Mouse (Mus musculus) heart, postnatal 0 days (tissue): ENCODE measurements around the gene Unc80. TPM values are rescaled to one million over a fixed set of nuclear protein-coding genes. Genes with fewer than 3 reads are reported as not detected.
"Not testable (repeated sequence)": the region's sequence is repeated elsewhere in the genome, so short reads cannot be mapped to it uniquely, and the experiment has no call there.

Source experiments
- ATAC-seq: fragments of 200-750 bp; cut with Nextera tagmentation; 2 replicates; pipeline ENCODE4 v1.8.0; 2017; ENCODE audit warnings: low read depth, moderate number of reproducible peaks, moderate library complexity; ENCODE audit not compliant: insufficient read depth
- DNase-seq: peaks from one replicate; pipeline ENCODE4 v3.0.0-alpha.2; 2016; ENCODE audit warnings: low spot score
- H3K27ac ChIP-seq: fragments of 300-500 bp; sonication (generic); 2 replicates; pipeline ENCODE4 v1.5.1; 2014; ENCODE audit warnings: low read depth, mild to moderate bottlenecking
- H3K27me3 ChIP-seq: fragments of 300-500 bp; sonication (generic); 2 replicates; pipeline ENCODE4 v1.6.1; 2014; ENCODE audit warnings: low read length, mixed read lengths; ENCODE audit not compliant: control insufficient read depth, insufficient read depth
- H3K36me3 ChIP-seq: fragments of 300-500 bp; sonication (generic); replicated peaks from 2 replicates; pipeline ENCODE4 v1.6.1; 2014; ENCODE audit warnings: low read length, mixed read lengths; ENCODE audit not compliant: control insufficient read depth, insufficient read depth
- H3K4me1 ChIP-seq: fragments of 300-500 bp; sonication (generic); 2 replicates; pipeline ENCODE4 v1.6.1; 2014; ENCODE audit warnings: antibody characterized with exemption; ENCODE audit not compliant: control insufficient read depth, insufficient read depth
- H3K4me2 ChIP-seq: fragments of 300-500 bp; sonication (generic); 2 replicates; pipeline ENCODE4 v1.6.1; 2014; ENCODE audit warnings: low read depth, mild to moderate bottlenecking, low read length, moderate library complexity
- H3K4me3 ChIP-seq: fragments of 300-500 bp; sonication (generic); 2 replicates; pipeline ENCODE4 v1.5.1; 2014; ENCODE audit warnings: low read depth, low read length
- H3K9ac ChIP-seq: fragments of 300-500 bp; sonication (generic); replicated peaks from 2 replicates; pipeline ENCODE4 v1.6.1; 2014; ENCODE audit warnings: low read depth, low read length, mixed read lengths
- H3K9me3 ChIP-seq: fragments of 300-500 bp; sonication (generic); replicated peaks from 2 replicates; pipeline ENCODE4 v1.6.1; 2016; ENCODE audit warnings: low read length; ENCODE audit not compliant: control insufficient read depth
- CTCF ChIP-seq: IDR thresholded peaks from 2 replicates; pipeline ENCODE4 v1.5.1; 2016; ENCODE audit warnings: antibody characterized with exemption, control low read depth, low read depth
- EP300 ChIP-seq: IDR thresholded peaks from 2 replicates; pipeline ENCODE4 v1.6.1; 2016; ENCODE audit warnings: antibody characterized with exemption, low read depth
- WGBS: fragments of 180-500 bp; shearing (Covaris S2); extraction: QIAGEN DNeasy Blood & Tissue Kit; methylation state at CpG from one replicate; pipeline ENCODE4 v1.1.7; 2014; 5-methylcytosine and 5-hydroxymethylcytosine counted together
- polyA plus RNA-seq: library from polyadenylated mRNA; unstranded; fragments of >200 nt; fragmentation: Nextera tagmentation; extraction: Ambion mirVana; gene quantifications from 2 replicates; pipeline ENCODE4 v1.2.1, GENCODE M21; 2015
- total RNA-seq: library from RNA; depleted of rRNA; stranded (reverse); fragments of >200 nt; gene quantifications from 2 replicates; pipeline ENCODE4 v1.2.3, GENCODE M21; 2014; ENCODE audit warnings: low replicate concordance

The Unc80 gene
- total and polyA plus RNA-seq, 2 experiments from 2014 or later: 0.04 TPM

DNA sequence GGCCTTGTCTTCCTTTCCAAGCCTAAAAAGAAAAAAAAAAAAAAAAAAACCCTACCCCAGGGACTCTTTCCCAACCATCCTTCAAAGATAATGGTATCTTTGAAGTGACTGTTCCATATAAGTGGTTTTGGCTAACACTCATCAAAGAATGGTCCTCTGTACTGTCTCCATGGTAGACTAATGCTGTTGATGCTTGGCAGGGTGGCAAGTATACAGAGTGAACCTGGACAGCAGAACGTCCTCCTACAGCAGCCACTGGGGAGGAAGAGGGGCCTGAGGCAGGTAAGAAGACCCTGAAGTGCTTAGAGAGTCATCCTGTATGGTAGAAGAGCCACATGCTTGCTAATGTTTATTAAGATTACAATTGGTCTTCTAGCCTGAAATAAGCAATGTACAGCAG is 224.1 kb downstream of the Unc80 start:
- DNase-seq: no peak
- Histone ChIP-seq H3K9me3 (no peaks in the 10 kb centered on the region), H3K27ac (no peak overlapping the region), H3K4me3 (no peak overlapping the region), H3K9ac (no peak overlapping the region), H3K36me3 (no peaks in the 10 kb centered on the region), H3K4me2 (no peak overlapping the region), H3K27me3 (no peaks in the 10 kb centered on the region), H3K4me1 (no peaks in the 10 kb centered on the region)
- WGBS: 36% methylated on average over 1 of the region's 1 CpGs
- TF ChIP-seq EP300 (no peak), CTCF (no peak)
- no peak for ATAC-seq

DNA sequence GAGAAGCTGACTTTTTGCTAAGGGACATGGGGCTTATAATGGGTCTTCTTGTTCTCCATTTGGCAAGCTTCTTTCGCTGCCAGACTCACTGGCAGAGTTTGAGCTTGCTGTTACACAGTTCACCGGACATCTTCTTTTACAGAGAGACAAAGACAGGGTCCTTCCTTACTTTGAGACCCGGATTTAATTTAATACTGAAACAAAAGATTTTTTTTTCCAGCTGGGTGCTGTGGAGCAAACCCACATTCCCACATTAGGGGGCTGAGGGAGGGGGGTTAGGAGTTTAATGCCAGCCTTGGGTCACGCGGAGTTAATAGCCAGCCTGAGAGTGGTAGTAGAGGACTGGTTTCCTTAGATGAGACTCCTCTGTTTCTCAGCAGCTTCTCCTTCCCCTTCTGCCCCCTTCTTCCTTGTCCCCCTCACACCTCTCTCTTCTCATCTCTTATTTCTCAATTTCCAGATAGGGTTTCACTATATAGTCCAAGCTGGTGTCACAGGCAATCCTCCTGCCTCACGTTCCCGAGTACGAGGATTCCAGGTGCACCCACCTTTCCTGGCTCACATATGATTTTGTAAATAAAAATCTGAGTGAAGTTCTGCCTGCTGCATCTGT is 224.7 kb downstream of the Unc80 start:
- Histone ChIP-seq H3K27me3 (no peaks in the 10 kb centered on the region), H3K4me1 (no peaks in the 10 kb centered on the region), H3K4me2 (no peak overlapping the region), H3K9me3 (no peaks in the 10 kb centered on the region), H3K4me3 (no peak overlapping the region), H3K27ac (no peak overlapping the region), H3K36me3 (no peaks in the 10 kb centered on the region), H3K9ac (no peak overlapping the region)
- DNase-seq (no peak), ATAC-seq (no peak)
- WGBS: 79% methylated on average over 8 of the region's 8 CpGs
- no peak for TF ChIP-seq CTCF
- no peak for TF ChIP-seq EP300

DNA sequence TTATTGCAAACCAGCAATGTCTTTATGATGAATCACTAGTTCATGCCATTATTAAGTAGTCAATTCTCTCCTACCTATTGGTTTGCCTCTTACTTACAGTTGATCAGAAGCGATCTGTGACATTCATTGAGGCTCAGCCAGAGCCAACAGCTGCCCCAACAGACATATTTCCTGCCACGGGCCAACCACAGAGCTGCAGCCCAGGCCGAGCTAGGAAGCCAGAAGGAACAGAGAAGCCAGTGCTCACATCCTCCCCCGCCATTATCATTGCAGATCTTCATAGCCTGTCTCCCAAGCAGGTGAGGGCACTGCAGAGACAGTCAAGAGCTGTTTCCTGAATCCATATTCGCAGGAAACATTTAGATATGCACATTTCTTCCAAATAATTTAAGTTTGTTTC is 226.1 kb downstream of the Unc80 start:
- TF ChIP-seq EP300 (no peak), CTCF (no peak)
- Histone ChIP-seq H3K4me3 (no peak overlapping the region), H3K9me3 (no peaks in the 10 kb centered on the region), H3K36me3 (no peaks in the 10 kb centered on the region), H3K27ac (no peak overlapping the region), H3K9ac (no peak overlapping the region), H3K27me3 (no peaks in the 10 kb centered on the region), H3K4me2 (no peak overlapping the region), H3K4me1 (no peaks in the 10 kb centered on the region)
- ATAC-seq (no peak), DNase-seq (no peak)
- 57% methylated on average over 5 of the region's 5 CpGs for WGBS

DNA sequence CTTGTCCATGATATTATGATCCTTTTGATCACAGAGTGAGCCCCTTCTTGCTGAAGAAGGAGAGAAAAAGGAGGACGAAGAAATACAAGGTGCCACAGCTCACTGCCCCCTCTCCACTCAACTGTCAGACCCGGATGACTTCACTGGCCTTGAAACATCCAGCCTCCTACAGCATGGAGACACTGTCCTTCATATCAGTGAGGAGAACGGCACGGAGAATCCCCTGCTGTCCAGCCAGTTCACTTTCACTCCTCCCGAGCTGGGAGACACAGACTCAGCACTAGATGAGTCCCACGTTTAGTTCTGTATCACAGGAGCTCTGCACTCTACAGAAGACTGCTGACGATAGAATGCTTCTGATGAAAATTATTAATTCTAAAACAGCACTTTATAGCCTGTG is 227.1 kb downstream of the Unc80 start:
- ATAC-seq (no peak), DNase-seq (no peak)
- H3K36me3 ChIP-seq: no peaks in the 10 kb centered on the region
- no peaks in the 10 kb centered on the region for H3K9me3 ChIP-seq
- no peaks in the 10 kb centered on the region for H3K27me3 ChIP-seq
- no peak overlapping the region for H3K27ac ChIP-seq
- WGBS: 36% methylated on average over 7 of the region's 7 CpGs
- peak overlapping the region; percentile 20; the same call in 1 of the 2 replicates for H3K4me2 ChIP-seq
- no peaks in the 10 kb centered on the region for H3K4me1 ChIP-seq
- no peak overlapping the region for H3K9ac ChIP-seq
- TF ChIP-seq CTCF (no peak), EP300 (no peak)
- H3K4me3 ChIP-seq: no peak overlapping the region

DNA sequence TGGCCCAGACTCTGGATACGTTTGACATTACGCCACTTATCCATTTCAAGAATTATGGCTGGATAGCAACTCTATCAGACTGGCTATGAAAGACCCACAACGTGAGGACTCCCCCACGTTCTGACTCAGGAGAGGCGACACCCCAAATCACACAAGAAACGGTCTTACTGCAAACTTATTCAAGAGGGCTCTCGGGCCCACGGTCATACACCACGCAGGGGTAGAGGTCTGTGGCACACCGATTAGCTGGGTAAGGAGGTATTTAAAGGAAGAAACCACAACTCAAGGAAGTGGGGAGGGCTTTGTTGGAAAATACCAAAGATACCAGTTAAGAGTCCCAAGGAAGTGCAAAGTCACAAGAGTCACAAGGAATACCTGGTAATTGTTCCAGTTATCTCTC is 231.5 kb downstream of the Unc80 start:
- not testable (repeated sequence) for DNase-seq, H3K4me1 ChIP-seq, H3K9me3 ChIP-seq, H3K27me3 ChIP-seq, ATAC-seq, H3K36me3 ChIP-seq, H3K27ac ChIP-seq, H3K9ac ChIP-seq, H3K4me2 ChIP-seq, H3K4me3 ChIP-seq
- WGBS: 84% methylated on average over 10 of the region's 10 CpGs

DNA sequence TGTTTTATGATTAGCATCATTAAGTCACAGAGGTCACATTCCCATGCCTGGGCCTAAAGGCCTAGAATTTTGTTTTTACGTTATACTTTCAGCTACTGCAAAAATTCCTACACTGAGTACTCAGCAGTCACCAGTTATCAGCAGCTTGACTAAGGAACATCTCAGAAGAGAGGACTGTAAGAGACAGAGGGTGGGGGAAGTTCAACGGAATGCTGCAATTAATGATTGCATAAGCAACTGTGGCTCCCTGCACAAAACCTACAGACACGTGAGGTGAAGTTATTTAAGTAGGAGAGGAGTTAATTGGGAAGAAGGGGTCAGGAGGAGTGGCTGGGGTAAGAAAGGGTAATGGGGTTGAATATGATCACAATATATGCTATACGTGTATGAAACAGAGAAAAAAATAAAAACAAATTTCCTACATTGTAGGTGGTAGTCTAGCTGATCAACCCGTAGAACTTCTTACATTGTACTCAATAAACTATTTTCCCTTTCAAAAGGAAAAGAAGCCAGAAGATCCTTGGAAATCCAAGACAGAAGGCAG is 232.1 kb downstream of the Unc80 start:
- Histone ChIP-seq H3K4me3 (peak overlapping the region; percentile 97), H3K4me2 (peak overlapping the region; percentile 95), H3K9ac (peak overlapping the region; percentile 82), H3K27me3 (no peaks in the 10 kb centered on the region), H3K27ac (no peak overlapping the region), H3K36me3 (no peaks in the 10 kb centered on the region; the same call in 1 of the 2 replicates), H3K4me1 (peaks cover 6% of the 10 kb centered on the region), H3K9me3 (no peaks in the 10 kb centered on the region)
- no peak for DNase-seq
- WGBS: 54% methylated on average over 5 of the region's 5 CpGs
- no peak for TF ChIP-seq EP300
- no peak for TF ChIP-seq CTCF
- ATAC-seq: no peak
